Mouse (Mus musculus): Measurements from ENCODE around the gene Zc3h7b. TPM values are rescaled to one million over a fixed set of nuclear protein-coding genes. Genes with fewer than 3 reads are reported as not detected.

The Zc3h7b gene
- polyA plus RNA-seq, 1 experiment from 2014 or later = 46.2 TPM

DNA sequence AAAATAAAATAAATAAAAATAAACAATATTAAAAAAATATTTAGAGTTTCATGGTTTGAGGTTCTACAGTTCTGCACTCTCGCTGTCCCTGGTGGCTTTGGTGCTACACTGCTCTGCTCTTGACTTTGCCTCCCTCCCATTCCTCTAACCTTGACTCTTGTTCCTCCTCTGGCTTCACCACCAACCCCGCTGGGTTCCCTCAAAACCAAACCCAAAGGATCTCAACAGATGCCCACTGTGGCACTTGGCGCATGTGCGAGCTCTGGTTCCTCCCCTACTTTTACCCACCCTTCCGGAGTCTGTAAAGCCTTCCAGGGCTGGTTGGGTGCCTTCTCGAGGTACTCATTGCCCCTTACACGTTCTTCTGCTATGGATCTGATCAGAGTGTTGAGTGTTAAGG, 97.4 kb downstream of the Zc3h7b start:
- Histone ChIP-seq H3K4me3 (ENCODE audit: low read depth, low read length) (no peak overlapping the region), H3K9me3 (ENCODE audit: control insufficient read depth, low read depth, low read length) (no peaks in the 10 kb centered on the region), H3K4me2 (replicated peaks; ENCODE audit: low read depth, low read length) (no peak overlapping the region), H3K9ac (replicated peaks; ENCODE audit: low read depth, low read length) (no peak overlapping the region), H3K27me3 (ENCODE audit: control insufficient read depth, insufficient read depth, low read length) (no peaks in the 10 kb centered on the region), H3K4me1 (ENCODE audit: control insufficient read depth, insufficient read depth, low read length) (no peaks in the 10 kb centered on the region), H3K27ac (ENCODE audit: low read length) (no peak overlapping the region), H3K36me3 (ENCODE audit: control insufficient read depth, insufficient read depth, low read length) (no peaks in the 10 kb centered on the region)
- 82% methylated on average over 7 of the region's 7 CpGs for WGBS
- no peak for ATAC-seq (ENCODE audit: insufficient number of reproducible peaks, insufficient read depth, low FRiP score, low read depth)

DNA sequence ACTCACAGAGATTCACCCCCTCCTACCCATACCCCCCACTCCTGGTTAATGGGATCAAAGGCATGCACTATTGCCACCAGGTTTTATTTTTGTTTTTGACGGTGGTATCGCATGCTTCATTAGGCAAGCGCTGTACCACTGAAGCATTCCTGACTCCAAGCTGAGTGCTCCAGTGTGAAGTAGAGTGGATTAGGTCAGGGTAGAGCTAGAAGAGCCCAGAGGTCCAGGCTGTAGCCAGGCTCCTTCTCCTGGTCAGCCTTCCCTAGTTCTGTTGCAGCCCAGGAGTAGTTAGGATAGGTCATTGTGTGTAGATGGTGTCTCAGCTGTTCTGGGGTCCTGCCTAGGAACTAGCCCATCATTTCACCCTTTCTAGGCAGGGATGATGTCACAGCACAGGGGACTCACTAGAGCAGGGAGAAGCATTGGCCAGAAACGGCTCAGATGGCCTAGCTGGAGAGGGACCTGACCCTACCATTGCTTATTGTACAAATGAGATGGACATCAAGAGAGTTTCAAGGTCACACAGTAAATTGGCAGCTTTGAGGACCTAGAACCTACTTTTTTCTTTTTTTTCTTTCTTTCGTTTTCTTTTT, 100.3 kb downstream of the Zc3h7b start:
- H3K27me3 ChIP-seq (ENCODE audit: control insufficient read depth, insufficient read depth, low read length) = no peaks in the 10 kb centered on the region
- H3K4me2 ChIP-seq (replicated peaks; ENCODE audit: low read depth, low read length) = no peak overlapping the region
- no peak for ATAC-seq (ENCODE audit: insufficient number of reproducible peaks, insufficient read depth, low FRiP score, low read depth)
- H3K36me3 ChIP-seq (ENCODE audit: control insufficient read depth, insufficient read depth, low read length) = peaks cover 19% of the 10 kb centered on the region
- H3K4me1 ChIP-seq (ENCODE audit: control insufficient read depth, insufficient read depth, low read length) = no peaks in the 10 kb centered on the region
- H3K9me3 ChIP-seq (ENCODE audit: control insufficient read depth, low read depth, low read length) = no peaks in the 10 kb centered on the region
- H3K27ac ChIP-seq (ENCODE audit: low read length) = no peak overlapping the region
- 83% methylated on average over 5 of the region's 5 CpGs for WGBS
- H3K9ac ChIP-seq (replicated peaks; ENCODE audit: low read depth, low read length) = no peak overlapping the region
- H3K4me3 ChIP-seq (ENCODE audit: low read depth, low read length) = no peak overlapping the region

GRCm38 (mm10) chr15:81845724-81846123, 100.9 kb downstream of the Zc3h7b start:
- no peak for ATAC-seq (ENCODE audit: insufficient number of reproducible peaks, insufficient read depth, low FRiP score, low read depth)

More at GRCm38 (mm10) chr15:81845724-81846123, 100.9 kb downstream of the Zc3h7b start:
- H3K4me3 ChIP-seq (ENCODE audit: low read depth, low read length) = no peak overlapping the region
- H3K36me3 ChIP-seq (ENCODE audit: control insufficient read depth, insufficient read depth, low read length) = peaks cover 25% of the 10 kb centered on the region
- H3K4me1 ChIP-seq (ENCODE audit: control insufficient read depth, insufficient read depth, low read length) = no peaks in the 10 kb centered on the region
- H3K9ac ChIP-seq (replicated peaks; ENCODE audit: low read depth, low read length) = no peak overlapping the region
- 27% methylated on average over 4 of the region's 4 CpGs for WGBS
- H3K9me3 ChIP-seq (ENCODE audit: control insufficient read depth, low read depth, low read length) = no peaks in the 10 kb centered on the region
- no peak overlapping the region for H3K4me2 ChIP-seq (replicated peaks; ENCODE audit: low read depth, low read length)
- no peak overlapping the region for H3K27ac ChIP-seq (ENCODE audit: low read length)
- H3K27me3 ChIP-seq (ENCODE audit: control insufficient read depth, insufficient read depth, low read length) = no peaks in the 10 kb centered on the region

Other genes with a start within 250 kb of the Zc3h7b start
- gene Ep300, start 159.7 kb upstream of the Zc3h7b start, polyA plus RNA-seq (2014; fragmentation: Nextera tagmentation; extraction: Ambion mirVana) = 32.6 and 39.7 TPM in 2 replicates
- 18.0 and 19.1 TPM in 2 replicates for gene L3mbtl2, start 81.2 kb upstream of the Zc3h7b start, polyA plus RNA-seq (2014; fragmentation: Nextera tagmentation; extraction: Ambion mirVana)
- gene Chadl, start 47.8 kb upstream of the Zc3h7b start, polyA plus RNA-seq (2014; fragmentation: Nextera tagmentation; extraction: Ambion mirVana) = 3.0 and 4.7 TPM in 2 replicates
- gene Rangap1, start 473 bp downstream of the Zc3h7b start, polyA plus RNA-seq (2014; fragmentation: Nextera tagmentation; extraction: Ambion mirVana) = 90.9 and 92.7 TPM in 2 replicates
- gene Tef, start 57.4 kb downstream of the Zc3h7b start, polyA plus RNA-seq (2014; fragmentation: Nextera tagmentation; extraction: Ambion mirVana) = 23.7 and 25.6 TPM in 2 replicates
- 24.5 and 25.1 TPM in 2 replicates for gene Tob2, start 113.7 kb downstream of the Zc3h7b start, polyA plus RNA-seq (2014; fragmentation: Nextera tagmentation; extraction: Ambion mirVana)
- gene Phf5a, start 126.9 kb downstream of the Zc3h7b start, polyA plus RNA-seq (2014; fragmentation: Nextera tagmentation; extraction: Ambion mirVana) = 153 and 157 TPM in 2 replicates
- gene Aco2, start 127.3 kb downstream of the Zc3h7b start, polyA plus RNA-seq (2014; fragmentation: Nextera tagmentation; extraction: Ambion mirVana) = 136 and 144 TPM in 2 replicates
- 62.7 and 68.0 TPM in 2 replicates for gene Polr3h, start 181.2 kb downstream of the Zc3h7b start, polyA plus RNA-seq (2014; fragmentation: Nextera tagmentation; extraction: Ambion mirVana)
- gene Csdc2, start 191.7 kb downstream of the Zc3h7b start, polyA plus RNA-seq (2014; fragmentation: Nextera tagmentation; extraction: Ambion mirVana) = 15.7 and 18.3 TPM in 2 replicates
- gene Pmm1, start 215.9 kb downstream of the Zc3h7b start, polyA plus RNA-seq (2014; fragmentation: Nextera tagmentation; extraction: Ambion mirVana) = 29.9 and 37.2 TPM in 2 replicates
- not detected in 2 replicates for gene 1700029P11Rik, start 235.5 kb downstream of the Zc3h7b start, polyA plus RNA-seq (2014; fragmentation: Nextera tagmentation; extraction: Ambion mirVana)
- 75.4 and 90.0 TPM in 2 replicates for gene Xrcc6, start 242.8 kb downstream of the Zc3h7b start, polyA plus RNA-seq (2014; fragmentation: Nextera tagmentation; extraction: Ambion mirVana)

All from stomach, embryonic 14.5 days (tissue).